In the genomic region with DNA sequence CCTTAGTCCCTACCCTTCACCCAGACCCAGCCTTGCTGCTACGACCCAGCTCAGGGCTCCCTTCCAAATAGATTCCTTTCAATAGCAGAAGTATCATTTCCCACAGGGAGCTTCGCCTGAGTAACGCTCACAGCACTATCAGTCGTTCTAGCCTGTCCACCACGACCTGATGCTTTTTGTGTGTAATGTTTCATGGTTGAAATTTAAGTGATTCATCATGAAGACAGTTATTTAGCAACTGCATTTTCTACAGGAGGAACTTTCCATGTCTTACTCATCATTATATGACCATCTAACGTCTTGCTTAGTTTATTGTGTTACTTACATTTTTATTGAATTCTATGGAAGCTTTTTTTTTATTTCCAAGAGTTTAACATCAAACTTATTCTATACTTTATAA, we compare ENCODE assay signal across 22 mouse cellular contexts.
A peak's percentile ranks its signal among the peaks of the same experiment; 100 is the strongest.
DNase-seq lines count a peak whose midpoint lies in the region; TF ChIP-seq lines count a peak whose summit lies in the region.
"Had no signal": no experiment of that assay in that cellular context is flagged by ENCODE, and none has a peak within 500 bp of the region (broad histone marks: within the 10 kb centered on the region; RNA-seq: fewer than 3 reads in every experiment).

No protein-coding gene starts in this region.

- no peak overlapping the region for H3K27ac ChIP-seq in kidney, adult 2 months (ENCODE audit: insufficient read depth, low read depth, low read length)
- H3K27ac ChIP-seq in embryonic fibroblast, embryonic 13.5 days (ENCODE audit: insufficient read depth, low read length), result peak overlapping the region; percentile 35; the same call in 1 of the 2 replicates
- H3K27ac ChIP-seq: embryonic facial prominence, embryonic 13.5 days; embryonic facial prominence, embryonic 15.5 days; forebrain, embryonic 13.5 days; forebrain, embryonic 15.5 days had no signal

- H3K4me1 ChIP-seq in kidney, adult 2 months (ENCODE audit: control insufficient read depth, insufficient read depth, low read length), result no peaks in the 10 kb centered on the region
- H3K4me1 ChIP-seq in embryonic fibroblast, embryonic 13.5 days (ENCODE audit: control insufficient read depth, insufficient read depth, low read length), result no peaks in the 10 kb centered on the region
- H3K4me1 ChIP-seq: embryonic facial prominence, embryonic 13.5 days; embryonic facial prominence, embryonic 15.5 days; forebrain, embryonic 13.5 days; forebrain, embryonic 15.5 days had no signal

- no peak overlapping the region for H3K4me3 ChIP-seq in kidney, adult 2 months (ENCODE audit: insufficient read depth, low read depth, low read length)
- no peak overlapping the region for H3K4me3 ChIP-seq in embryonic fibroblast, embryonic 13.5 days (ENCODE audit: insufficient read depth, low read length)
- H3K4me3 ChIP-seq: embryonic facial prominence, embryonic 13.5 days; embryonic facial prominence, embryonic 15.5 days; forebrain, embryonic 13.5 days; forebrain, embryonic 15.5 days had no signal

- H3K27me3 ChIP-seq in kidney, adult 2 months (replicated peaks; ENCODE audit: control insufficient read depth, insufficient read depth, low read length), result no peaks in the 10 kb centered on the region
- H3K27me3 ChIP-seq: CH12.LX; embryonic facial prominence, embryonic 13.5 days; embryonic facial prominence, embryonic 15.5 days; forebrain, embryonic 13.5 days; forebrain, embryonic 15.5 days; Patski had no signal

- H3K36me3 ChIP-seq in kidney, adult 2 months (ENCODE audit: control insufficient read depth, insufficient read depth, low read length), result no peaks in the 10 kb centered on the region
- H3K36me3 ChIP-seq: embryonic facial prominence, embryonic 13.5 days; embryonic facial prominence, embryonic 15.5 days; forebrain, embryonic 15.5 days; G1E had no signal

- no peak for TF ChIP-seq CTCF in kidney, adult 2 months (conservative IDR thresholded peaks at IDR 0.05; ENCODE audit: insufficient read depth, insufficient read length, low read depth, low read length)
- no peak for TF ChIP-seq CTCF in embryonic fibroblast, embryonic 13.5 days (IDR thresholded peaks at IDR 0.05; ENCODE audit: borderline replicate concordance, insufficient read depth, low read length)

- peak; percentile 12 for DNase-seq in kidney, adult 2 months
- DNase-seq in kidney, adult 11 months, result no peak
- DNase-seq in 416B (ENCODE audit: low read depth), result peak; percentile 55
- no peak for DNase-seq in ovary, postnatal 10 days (ENCODE audit: low spot score)
- DNase-seq in layer of hippocampus, postnatal 14 days (ENCODE audit: low spot score in 2 of 2), result no peak
- DNase-seq: adrenal gland, adult 8-10 months; adrenal gland, postnatal 14 days; adrenal gland, postnatal 36 days; cerebellum, adult 11-12 months; cerebellum, adult 2 months; cerebellum, adult 9-10 months; cerebellum, postnatal 10 days; cerebellum, postnatal 25 days; forebrain, postnatal 0 days had no signal

- no peak for TF ChIP-seq POLR2A in kidney, adult 2 months (IDR thresholded peaks at IDR 0.05; ENCODE audit: low read depth, low read length)
- no peak for TF ChIP-seq POLR2A in embryonic fibroblast, embryonic 13.5 days (IDR thresholded peaks at IDR 0.05; ENCODE audit: low read depth, low read length)

- 71% methylated on average over 6 of the region's 6 CpGs for WGBS in kidney, adult 2 months

Comparison
In these comparisons a context has a peak if more than half of its experiments do, and no peak if none do; other contexts are left out.
1. DNase-seq: peak in kidney, adult 2 months (single experiment) and 416B (single experiment); none in kidney, adult 11 months (single experiment), ovary, postnatal 10 days (single experiment) and layer of hippocampus, postnatal 14 days (0 of 2).